Mouse (Mus musculus) thymus, postnatal 4 days (tissue): Measurements from ENCODE around the gene Ephb1.
A peak's percentile ranks its signal among the peaks of the same experiment; 100 is the strongest.

Experiments
- DNase-seq: peaks from one replicate; pipeline ENCODE4 v3.0.0; 2021

Ephb1 gene

DNA sequence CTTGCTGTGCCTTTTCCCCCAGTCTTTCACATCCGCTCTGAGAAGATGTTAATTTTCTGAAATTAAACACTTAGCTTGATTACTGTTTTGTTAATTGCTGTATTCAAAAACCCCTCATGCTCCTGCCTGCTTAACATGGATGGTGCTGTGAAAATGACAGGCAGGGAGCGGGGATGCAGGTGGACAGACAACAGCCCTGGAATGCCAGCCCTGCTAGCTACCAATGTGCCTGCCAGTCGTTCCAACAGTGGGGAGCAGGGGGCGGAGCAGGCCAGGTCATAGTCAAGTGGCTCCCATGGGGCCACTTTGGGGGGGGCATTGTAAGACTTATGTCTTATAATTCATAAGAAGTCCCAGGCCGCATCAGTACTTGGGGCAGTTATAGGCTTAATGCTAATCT, 321.3 kb downstream of the Ephb1 start:
- no peak for DNase-seq

DNA sequence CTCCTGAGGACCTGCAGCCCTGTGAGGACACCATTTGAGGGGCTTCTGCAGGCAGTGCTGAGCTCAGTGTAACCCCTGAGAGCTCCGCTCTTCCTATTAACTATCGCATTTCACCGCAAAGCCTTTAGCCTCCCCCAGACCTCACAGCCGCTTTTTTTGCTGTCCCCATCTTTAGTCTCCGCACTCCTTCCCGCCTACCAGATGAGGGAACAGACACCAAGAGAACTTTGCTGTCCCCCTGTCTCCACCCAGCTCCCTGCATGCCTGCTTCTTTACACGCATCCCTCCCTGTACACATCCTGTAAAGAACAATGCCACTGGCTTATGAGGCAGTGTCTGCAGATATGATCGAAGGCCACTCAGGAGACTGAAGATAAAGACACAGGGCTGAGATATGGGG, 322.1 kb downstream of the Ephb1 start:
- DNase-seq, result no peak

DNA sequence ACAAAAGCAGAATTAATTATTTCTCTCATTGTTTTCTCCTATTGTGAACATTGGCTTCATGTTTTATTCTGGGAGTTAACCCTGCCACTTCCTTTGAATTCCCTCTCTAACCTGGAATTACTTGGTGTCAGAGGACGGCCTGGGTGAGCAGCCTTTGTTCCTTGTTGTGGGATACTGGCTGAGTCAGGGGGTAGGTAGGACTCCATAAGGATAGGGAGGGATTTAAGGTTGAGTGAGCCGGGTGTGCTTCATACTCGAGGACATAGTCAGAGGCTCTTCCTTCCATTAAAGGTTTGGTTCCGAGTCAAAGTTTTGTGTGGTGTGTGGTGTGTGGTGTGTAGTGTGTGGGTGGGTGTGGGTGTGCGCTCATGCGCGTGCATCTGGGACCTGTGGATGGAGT, 324.8 kb downstream of the Ephb1 start:
- no peak for DNase-seq

DNA sequence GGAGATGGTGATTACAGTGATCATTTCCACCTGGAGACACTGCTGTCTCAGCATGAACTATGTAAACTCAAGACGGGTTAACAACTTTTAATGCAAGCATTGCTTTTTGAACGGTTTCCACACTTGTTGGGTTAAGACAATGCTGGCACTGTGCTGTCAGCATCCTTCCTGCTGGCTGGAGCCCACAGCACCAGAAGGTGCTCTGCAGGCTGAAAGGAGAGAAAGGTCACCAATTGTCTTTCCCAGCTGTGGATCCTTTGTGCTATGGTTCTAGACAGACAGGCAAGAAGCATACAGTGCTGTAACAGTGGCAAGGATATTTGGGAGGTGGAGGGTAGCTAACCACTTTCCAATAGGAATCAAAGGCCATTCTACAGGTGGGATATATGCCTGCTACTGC, 328.4 kb downstream of the Ephb1 start:
- no peak for DNase-seq

DNA sequence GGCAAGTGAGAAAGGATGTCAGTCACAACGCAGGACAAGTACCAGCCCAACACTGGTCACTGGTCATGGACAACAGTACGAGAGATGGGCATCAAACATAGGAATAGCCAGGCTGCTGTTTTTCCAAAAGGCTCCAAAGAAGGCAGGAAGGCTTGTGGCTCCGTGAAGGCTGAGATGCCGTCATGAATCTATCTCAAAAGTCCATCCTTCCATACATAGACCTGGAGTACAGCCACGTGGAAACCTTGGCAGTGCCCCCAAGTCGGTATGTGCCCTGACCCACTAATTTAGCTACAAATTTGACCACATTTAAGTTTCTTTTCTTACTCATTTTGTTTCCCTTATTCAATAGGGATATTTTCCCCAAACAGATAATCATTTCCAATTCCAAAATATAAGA, 329.4 kb downstream of the Ephb1 start:
- DNase-seq, result no peak

DNA sequence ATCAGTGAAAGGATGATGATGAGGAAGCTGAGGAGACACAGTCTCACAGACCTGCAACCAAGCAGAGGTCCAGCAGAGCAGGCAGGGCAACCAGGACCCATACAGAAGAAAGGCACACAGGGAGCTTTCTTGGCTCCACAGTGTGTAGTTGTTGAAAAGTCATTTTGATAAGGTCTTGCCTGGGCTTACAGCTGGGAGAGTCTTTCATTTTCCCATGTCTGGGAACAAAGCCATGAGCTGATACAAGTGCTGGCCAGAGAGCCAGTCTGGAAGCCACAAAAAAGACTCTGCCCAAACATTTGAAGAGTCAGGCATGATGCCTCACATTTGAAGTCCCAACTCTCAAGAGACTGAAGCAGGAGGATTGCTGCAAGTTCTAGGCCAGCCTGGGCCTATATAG, 339.0 kb downstream of the Ephb1 start:
- no peak for DNase-seq

DNA sequence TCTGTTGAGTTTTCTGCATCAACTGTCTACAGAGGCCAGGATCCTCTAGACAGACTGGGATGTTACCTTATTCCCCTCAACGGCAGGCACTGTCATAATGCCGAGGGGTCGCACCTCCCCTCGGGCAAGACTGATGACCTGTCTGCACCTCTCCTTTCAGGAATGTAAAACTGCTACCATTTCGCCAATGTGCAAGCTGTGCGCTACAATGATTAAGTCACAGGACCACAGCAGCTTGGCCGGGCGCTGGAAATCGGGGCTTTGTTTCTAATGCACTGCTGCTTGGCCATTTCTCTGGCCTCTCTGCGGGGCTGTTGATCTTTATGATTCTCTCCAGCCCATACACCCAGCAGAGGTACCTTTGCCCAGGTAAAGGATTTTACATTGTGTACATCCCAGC, 346.8 kb downstream of the Ephb1 start:
- DNase-seq, result no peak

DNA sequence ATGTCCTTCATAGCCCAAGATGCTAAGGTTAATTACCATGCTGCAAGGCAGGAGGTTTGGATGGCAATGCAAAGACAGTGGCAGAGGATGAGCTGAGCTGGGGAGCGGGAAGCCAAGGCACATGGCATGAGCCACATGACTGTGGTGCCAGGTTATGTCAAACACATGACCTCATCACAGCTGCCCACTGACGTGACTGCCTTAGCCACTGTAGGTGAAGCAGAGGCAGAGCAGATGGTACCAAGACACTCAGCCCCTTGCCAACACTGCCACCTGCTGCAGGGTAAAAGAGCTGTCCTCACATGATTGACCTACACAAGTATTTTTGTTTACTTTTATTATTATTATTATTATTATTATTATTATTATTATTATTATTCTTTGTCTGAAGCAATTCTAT, 348.0 kb downstream of the Ephb1 start:
- DNase-seq, result peak; percentile 13

DNA sequence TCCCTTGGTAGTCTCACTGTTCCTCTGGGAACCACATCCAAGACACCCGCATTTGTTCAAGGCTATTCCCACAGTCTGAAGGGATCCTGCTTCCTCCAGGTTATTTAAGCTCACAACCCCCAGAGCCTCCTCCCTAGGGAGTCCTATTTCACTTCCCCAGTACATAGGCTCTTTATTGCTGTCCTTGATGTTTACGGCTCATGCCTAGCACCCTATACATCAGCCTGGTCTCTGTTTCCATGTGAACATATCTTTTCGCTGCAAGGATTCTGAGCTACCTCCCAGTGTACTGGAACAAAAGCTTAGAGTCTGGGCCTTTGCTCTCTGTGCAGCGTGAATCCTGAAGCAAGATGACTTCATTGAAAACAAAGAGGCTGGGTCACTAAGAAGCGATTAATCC, 351.6 kb downstream of the Ephb1 start:
- DNase-seq, result no peak

DNA sequence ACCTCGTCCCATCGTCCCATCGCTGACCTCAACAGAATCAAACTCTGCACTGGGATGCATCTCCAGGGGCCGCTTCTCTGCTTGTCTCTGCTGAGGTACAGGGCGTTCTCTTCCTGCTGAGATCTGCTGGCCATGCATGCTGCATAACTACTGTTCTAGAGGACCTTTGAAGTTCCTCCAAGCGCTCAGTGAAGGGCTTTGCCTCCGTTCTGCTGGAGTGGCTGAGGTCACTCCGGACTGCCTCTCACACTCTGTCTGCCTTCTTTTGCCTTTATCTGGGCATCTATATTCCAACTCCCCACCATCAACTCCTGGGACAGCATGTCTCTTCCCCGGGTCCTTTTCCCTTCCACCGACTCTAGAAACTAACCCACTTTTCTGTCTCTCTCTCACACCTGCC, 352.3 kb downstream of the Ephb1 start:
- no peak for DNase-seq

DNA sequence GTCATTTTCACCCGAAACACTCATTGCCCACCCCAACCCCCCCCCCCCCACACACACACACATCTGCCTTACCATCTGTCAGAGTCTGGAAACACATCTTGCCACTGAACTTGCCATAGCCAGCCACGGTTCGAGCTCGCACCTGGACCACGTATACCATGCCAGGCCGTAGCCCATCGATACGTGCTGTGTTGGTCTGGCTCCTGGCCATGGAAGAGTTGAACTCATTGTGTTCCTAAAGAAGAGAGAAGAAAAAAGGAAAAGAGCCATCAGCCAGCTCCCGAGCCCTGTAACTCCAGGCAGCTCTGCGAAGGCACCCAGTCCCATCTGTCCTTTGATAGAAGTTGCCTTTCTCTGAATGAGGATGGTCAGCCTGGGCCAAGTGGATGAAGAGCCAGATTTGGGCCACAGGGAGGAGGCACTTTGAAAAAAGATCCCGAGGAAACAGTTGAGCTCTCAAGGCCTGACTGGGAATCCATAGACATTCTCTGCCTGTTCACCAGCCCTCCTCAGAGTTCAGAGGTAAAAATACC, 352.8 kb downstream of the Ephb1 start:
- no peak for DNase-seq

DNA sequence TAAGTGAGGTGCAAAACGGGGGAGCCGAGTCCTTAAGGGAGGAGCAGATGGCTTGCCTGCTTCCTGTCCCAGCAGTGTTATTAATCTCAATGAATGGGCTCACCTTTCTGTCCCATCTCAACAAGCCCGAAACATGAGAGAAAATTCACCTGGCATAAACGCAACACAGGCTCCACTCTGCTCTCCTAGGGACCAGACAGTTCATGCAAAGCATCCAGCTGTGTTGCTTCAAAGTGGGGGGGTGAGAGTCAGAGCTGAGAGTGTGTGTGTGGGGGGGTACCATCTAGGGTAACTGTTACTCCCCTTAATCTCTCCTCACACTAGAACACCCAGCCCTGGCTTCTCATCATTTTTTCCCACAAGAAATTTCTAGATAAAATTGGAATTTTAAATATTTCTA, 354.8 kb downstream of the Ephb1 start:
- DNase-seq, result no peak

DNA sequence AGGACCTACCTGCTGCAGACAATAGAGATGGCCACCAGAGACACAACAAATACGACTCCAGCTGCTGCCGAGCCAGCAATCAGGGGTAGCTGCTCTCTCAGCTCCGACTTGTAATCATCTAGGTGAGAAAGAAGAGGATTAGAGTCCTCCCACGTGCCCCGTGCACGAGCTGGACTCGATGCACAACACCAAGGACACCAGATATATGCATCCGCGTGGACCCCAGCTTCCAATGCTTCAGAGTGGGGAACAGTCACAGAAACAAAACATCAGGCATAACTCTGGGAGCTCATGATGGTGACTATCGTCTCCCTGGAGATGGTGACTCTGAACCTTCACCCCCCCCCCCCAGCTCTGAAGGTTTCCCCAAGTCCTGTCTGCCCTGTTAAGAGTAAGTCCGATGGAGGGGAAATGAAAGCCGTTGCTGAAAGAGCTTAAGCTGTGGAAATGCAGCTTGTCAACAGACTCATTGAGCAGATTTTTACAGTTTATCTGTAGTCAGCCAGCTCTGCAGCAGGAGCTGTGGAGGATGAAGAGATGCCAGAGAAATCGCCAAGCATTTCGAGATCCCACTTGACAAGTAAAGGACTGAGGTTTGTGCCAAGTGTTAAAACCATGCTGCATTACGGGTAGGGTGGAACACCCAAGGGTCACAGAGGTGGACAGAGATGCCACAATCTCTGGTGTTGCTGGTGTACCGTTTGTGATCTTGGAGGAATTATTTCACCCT, 357.6 kb downstream of the Ephb1 start:
- no peak for DNase-seq

DNA sequence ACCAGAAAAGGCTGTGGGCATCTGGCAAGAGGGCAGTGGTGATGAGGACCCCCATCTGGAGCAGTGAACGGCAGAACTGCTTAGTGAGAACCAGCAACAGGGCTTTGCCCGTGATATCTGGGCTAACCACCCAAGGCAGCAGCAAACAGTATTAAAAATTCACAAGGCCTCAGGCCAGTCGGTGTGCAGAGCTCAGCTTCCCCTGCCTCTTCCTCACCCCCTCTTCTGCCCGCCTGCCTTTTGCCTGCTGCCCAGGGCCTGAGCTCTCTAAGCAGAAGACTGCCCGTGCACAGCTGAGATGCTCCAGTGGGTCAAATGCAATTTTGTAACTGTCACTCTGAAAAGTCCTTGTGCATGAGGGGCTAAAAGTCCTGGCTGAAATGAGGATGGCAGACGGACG, 358.3 kb downstream of the Ephb1 start:
- DNase-seq, result no peak

DNA sequence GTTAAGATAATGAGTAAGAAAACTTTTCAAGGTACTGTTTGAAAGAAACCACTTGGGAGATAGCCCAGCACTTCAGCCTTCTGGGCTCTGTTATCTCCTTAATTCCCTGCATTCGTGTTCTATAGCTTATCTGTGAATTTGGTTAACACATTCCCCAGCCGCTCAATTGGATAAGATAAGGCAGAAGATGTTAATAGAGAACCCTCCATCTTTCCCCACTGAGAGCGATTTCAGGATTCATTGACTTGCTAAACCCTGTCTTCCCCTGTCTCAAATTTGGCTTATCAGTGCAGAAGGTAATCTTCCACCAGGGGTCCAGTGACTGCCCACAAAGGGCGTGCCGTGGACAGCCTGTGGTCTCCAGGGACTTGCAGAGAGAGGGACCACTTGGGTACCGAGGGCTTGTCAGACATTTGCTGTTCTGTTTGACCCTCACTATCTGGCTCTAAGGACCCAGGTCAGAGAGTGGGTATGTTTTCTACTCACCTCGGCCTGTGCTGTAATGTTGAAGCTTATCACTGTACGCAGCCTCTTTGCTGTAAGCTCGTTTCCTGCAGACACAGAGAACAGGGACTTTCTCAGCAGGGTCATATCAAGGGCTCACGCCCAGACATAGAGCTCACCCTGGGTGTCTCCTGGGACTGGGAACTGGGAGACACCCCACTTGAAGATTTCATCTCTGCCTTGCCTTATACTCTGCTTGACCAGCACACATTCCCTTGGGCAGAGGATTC, 358.9 kb downstream of the Ephb1 start:
- no peak for DNase-seq

DNA sequence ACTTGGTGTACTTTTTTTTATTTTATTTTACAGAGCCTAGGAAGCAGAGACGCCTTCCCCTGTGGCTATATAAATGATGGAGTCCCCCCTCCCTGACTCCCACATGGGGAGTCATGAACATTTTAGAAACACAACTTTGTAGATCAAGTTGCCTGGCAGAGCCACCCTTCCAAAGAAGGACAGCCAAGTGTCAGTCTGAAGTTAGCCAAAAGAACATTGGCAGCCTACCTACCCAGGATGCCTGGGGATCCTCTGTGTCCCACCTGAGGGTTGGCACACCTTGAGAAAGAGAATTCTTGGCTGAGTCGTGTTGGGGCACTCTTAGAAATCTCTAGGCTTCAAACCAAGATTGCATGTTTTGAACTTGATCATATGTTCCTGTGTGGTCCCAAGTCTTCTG, 360.4 kb downstream of the Ephb1 start:
- no peak for DNase-seq

DNA sequence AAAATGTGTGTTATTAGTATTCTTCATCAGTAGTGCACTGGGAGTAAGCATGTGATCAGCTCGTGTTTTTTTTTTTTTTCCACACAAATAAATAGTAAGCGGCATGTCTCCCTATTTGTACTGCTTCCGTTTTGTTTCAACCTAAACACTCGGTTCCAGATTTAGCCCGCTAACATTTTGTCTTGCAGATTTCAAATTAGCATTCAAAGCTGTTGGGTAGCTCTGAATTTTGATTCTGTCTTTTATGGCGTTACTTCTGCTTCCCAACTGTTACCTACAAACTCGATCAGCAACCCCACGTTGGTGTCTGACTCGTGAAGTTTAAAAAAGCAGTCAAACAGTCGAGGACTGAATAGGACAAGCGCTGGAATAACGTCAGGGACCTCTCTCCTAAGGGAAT, 363.7 kb downstream of the Ephb1 start:
- no peak for DNase-seq

DNA sequence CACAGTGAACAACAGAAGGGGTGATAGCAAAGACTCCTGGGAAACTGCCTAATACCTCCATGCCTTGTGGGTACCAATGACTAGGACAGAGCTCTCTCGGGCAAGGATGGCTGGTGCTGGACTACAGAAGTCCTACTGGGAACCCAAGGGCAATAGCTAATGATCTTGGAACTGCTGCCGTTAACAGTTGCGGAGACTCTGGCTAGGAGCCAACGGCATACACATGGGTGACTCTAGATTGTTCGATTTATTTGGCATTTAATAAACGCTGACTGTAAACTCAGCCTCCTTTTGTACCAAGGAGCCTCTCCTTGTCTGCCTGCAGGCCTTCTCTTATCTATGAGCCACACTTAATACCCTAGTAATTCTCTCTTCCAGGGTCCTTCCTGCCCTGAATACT, 364.5 kb downstream of the Ephb1 start:
- DNase-seq, result no peak

DNA sequence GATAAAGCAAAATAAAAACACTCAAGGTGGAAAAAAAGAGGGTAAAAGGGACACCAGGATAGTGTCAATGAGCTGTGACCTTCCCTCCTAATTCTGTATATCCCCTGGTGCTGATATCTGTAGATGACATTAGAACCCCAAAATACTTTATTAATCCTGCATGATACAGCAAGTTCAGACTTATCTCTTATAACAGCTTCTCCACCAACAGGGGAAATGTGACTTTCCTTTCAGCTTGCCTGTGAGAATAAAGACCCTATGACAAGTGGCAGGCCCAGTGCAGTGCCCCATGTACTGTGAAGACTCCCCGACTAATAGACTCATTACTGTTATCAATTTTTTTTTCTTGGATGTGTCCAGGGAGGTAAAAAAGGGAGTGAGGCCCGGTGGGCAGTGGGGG, 367.6 kb downstream of the Ephb1 start:
- DNase-seq, result no peak

DNA sequence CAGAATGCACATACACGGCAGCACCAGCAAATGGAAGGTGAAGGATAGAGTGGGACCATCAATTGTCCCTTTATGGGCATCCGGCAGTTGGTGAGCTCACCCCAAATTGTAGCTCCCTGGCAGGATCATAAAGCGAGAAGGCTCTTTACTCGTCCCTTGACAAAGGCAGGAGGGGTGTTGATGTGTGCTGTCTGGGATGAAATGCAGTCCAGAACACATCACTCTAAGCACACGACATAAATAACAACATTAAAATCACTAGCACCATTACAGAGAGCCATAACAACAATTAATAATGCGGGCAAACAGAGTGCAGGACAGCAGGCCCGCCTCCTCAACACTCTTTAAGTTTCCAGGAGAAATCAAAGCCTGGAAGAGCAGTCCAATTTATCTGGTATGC, 372.1 kb downstream of the Ephb1 start:
- DNase-seq, result no peak

DNA sequence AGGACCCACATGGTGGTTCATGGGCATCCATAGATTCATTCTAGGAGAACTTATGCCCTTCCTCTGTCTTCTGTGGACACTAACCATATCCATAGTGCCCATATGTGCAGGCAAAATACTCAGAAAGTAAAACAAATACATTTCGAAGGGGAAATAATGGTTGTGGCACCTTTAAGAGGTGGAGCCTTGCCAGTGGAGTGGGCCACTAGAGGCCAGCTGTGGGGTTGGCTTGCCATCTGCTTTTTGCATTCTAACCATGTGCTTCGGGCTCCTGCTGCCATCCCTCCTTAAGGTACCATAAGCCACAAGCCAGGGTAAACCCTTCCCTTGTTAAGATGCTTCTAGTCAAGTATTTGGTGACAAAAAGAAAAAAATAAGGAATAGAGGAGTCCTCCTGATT, 373.3 kb downstream of the Ephb1 start:
- DNase-seq, result no peak

DNA sequence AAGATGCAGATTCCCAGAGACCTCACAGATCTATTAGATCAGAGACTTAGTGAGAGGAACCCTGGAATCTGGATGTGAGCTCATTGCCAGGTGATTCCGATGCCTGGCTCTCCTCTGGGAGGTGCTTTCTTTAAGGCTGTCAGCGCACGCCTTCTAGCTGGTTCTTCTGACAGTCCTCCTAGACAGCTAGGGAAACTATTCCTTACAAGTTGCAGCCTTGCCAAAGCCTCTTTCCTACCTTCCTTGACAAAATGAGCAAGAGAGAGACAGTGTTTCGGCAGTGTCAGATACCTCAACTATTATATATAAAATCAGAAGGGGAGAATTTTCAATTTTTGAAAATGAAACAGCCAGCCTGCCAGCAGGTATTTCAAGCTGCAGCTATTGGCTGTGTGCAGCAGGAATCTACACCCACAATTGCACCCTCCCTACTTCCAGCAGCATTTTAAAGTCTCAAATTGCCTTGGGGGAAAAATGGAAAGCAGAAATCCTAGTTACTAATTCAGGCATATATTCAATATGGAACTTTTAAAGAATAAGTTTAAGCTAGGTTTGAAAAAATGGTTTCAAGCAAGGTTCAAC, 377.5 kb downstream of the Ephb1 start:
- DNase-seq, result no peak

DNA sequence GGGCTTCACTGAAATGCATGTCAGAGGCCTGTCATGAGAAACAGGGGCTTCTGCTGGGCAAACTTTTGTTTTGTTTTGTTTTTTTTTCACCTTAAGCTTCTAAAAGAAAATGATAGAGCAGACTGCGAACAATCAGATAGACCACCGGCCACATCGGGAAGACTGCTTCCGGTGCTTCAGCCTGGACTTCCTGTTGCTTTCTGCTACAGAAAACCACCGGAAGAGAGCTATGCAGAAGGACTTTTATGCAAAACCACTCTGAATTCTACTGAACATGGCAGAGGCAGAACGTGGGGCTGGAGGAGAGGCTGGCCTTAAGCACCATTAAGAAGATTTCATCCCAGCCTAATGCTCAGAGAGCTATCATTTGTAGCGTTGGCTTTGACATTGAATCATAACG, 382.2 kb downstream of the Ephb1 start:
- peak; percentile 24 for DNase-seq

DNA sequence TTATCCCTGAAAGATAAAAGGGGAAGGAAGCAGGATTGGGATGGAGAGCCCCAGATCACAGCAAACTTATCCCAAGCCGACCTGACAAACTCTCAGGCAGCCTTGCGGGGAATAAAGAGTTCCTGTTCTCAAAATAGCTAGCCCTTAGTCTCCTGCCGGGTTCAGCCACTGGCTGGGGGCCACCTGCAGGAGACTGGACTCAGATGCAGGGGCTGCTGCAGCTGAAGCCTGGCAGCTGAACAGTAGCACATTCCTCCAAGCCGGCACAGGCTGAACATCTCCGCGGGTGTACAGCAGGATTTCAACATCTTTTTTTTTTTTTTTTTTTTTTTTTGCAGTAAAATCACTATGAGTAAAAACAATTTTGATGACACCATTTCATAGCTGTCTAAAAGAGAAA, 382.7 kb downstream of the Ephb1 start:
- peak; percentile 9 for DNase-seq
